ENCODE assay signal across 12 mouse cellular contexts in genomic region chr11:102039487-102040137, GRCm38 (mm10). TPM values are rescaled to one million over a fixed set of nuclear protein-coding genes. Genes with fewer than 3 reads are reported as not detected.
DNase-seq lines count a peak whose midpoint lies in the region; ATAC-seq lines count a peak whose summit lies in the region.
"Had no signal": no experiment of that assay in that cellular context is flagged by ENCODE, and none has a peak within 500 bp of the region (broad histone marks: within the 10 kb centered on the region; RNA-seq: fewer than 3 reads in every experiment).

No protein-coding gene starts in this region.

- WGBS in hindbrain, embryonic 11.5 days: 54% methylated on average over 13 of the region's 13 CpGs
- WGBS in hindbrain, embryonic 14.5 days: 47% methylated on average over 13 of the region's 13 CpGs
- 61% methylated on average over 13 of the region's 13 CpGs for WGBS in liver, embryonic 15.5 days (ENCODE audit: insufficient replicate concordance)
- WGBS in liver, embryonic 12.5 days (ENCODE audit: insufficient replicate concordance): 70% methylated on average over 13 of the region's 13 CpGs

- no peaks in the 10 kb centered on the region for H3K27me3 ChIP-seq in hindbrain, embryonic 11.5 days (ENCODE audit: control insufficient read depth, insufficient read depth, low read length)
- no peaks in the 10 kb centered on the region for H3K27me3 ChIP-seq in hindbrain, embryonic 14.5 days (ENCODE audit: control insufficient read depth, insufficient read depth, low read length)
- H3K27me3 ChIP-seq in liver, embryonic 15.5 days: peaks cover 12% of the 10 kb centered on the region
- H3K27me3 ChIP-seq in liver, embryonic 12.5 days (replicated peaks): peaks cover 15% of the 10 kb centered on the region

- no peaks in the 10 kb centered on the region for H3K36me3 ChIP-seq in hindbrain, embryonic 11.5 days (ENCODE audit: control insufficient read depth, insufficient read depth, low read length)
- no peaks in the 10 kb centered on the region for H3K36me3 ChIP-seq in hindbrain, embryonic 14.5 days (replicated peaks; ENCODE audit: control insufficient read depth, insufficient read depth)
- H3K36me3 ChIP-seq in liver, embryonic 15.5 days (replicated peaks): no peaks in the 10 kb centered on the region
- no peaks in the 10 kb centered on the region for H3K36me3 ChIP-seq in liver, embryonic 12.5 days

- no peak overlapping the region for H3K4me2 ChIP-seq in hindbrain, embryonic 11.5 days (replicated peaks; ENCODE audit: low read depth, low read length)
- no peak overlapping the region for H3K4me2 ChIP-seq in hindbrain, embryonic 14.5 days (replicated peaks)
- no peak overlapping the region for H3K4me2 ChIP-seq in liver, embryonic 15.5 days
- no peak overlapping the region for H3K4me2 ChIP-seq in liver, embryonic 12.5 days

- ATAC-seq in hindbrain, embryonic 11.5 days (ENCODE audit: low FRiP score): 0 out of 2 replicates have a peak, but pooled peaks have one; percentile 12
- no peak for ATAC-seq in hindbrain, embryonic 14.5 days (ENCODE audit: low FRiP score)
- 0 out of 2 replicates have a peak, but pooled peaks have one; percentile 18 for ATAC-seq in liver, embryonic 15.5 days (ENCODE audit: insufficient read depth)
- no peak for ATAC-seq in liver, embryonic 12.5 days
- ATAC-seq in frontal cortex, adult (ENCODE audit: low TSS enrichment): no peak

- no peaks in the 10 kb centered on the region for H3K4me1 ChIP-seq in hindbrain, embryonic 11.5 days (replicated peaks; ENCODE audit: control insufficient read depth, insufficient read depth, low read length)
- H3K4me1 ChIP-seq in hindbrain, embryonic 14.5 days (replicated peaks; ENCODE audit: control insufficient read depth, insufficient read depth, low read length): no peaks in the 10 kb centered on the region
- no peaks in the 10 kb centered on the region for H3K4me1 ChIP-seq in liver, embryonic 15.5 days (replicated peaks)
- H3K4me1 ChIP-seq in liver, embryonic 12.5 days: 0 out of 2 replicates have a peak, but pooled peaks cover 4% of the 10 kb centered on the region

- no peak overlapping the region for H3K4me3 ChIP-seq in hindbrain, embryonic 11.5 days (ENCODE audit: low read depth, low read length)
- H3K4me3 ChIP-seq in hindbrain, embryonic 14.5 days (replicated peaks; ENCODE audit: low read length): no peak overlapping the region
- no peak overlapping the region for H3K4me3 ChIP-seq in liver, embryonic 15.5 days (replicated peaks)
- H3K4me3 ChIP-seq in liver, embryonic 12.5 days: no peak overlapping the region
- H3K4me3 ChIP-seq: myocyte had no signal

- no peaks in the 10 kb centered on the region for H3K9me3 ChIP-seq in hindbrain, embryonic 11.5 days (ENCODE audit: control insufficient read depth, low read length)
- no peaks in the 10 kb centered on the region for H3K9me3 ChIP-seq in hindbrain, embryonic 14.5 days (ENCODE audit: control insufficient read depth, low read length)
- no peaks in the 10 kb centered on the region for H3K9me3 ChIP-seq in liver, embryonic 15.5 days (replicated peaks)
- 0 out of 2 replicates have a peak, but pooled peaks cover 3% of the 10 kb centered on the region for H3K9me3 ChIP-seq in liver, embryonic 12.5 days (replicated peaks)

- H3K27ac ChIP-seq in hindbrain, embryonic 11.5 days (ENCODE audit: low read depth, low read length): no peak overlapping the region
- H3K27ac ChIP-seq in hindbrain, embryonic 14.5 days: no peak overlapping the region
- H3K27ac ChIP-seq in liver, embryonic 15.5 days (replicated peaks): no peak overlapping the region
- no peak overlapping the region for H3K27ac ChIP-seq in liver, embryonic 12.5 days

- H3K9ac ChIP-seq in hindbrain, embryonic 11.5 days (ENCODE audit: low read depth, low read length): no peak overlapping the region
- H3K9ac ChIP-seq in hindbrain, embryonic 14.5 days: no peak overlapping the region
- H3K9ac ChIP-seq in liver, embryonic 15.5 days: no peak overlapping the region
- no peak overlapping the region for H3K9ac ChIP-seq in liver, embryonic 12.5 days

- DNase-seq in embryo, embryonic 10 days (ENCODE audit: low spot score): peak; percentile 15
- no peak for DNase-seq in embryo, embryonic 9.5 days (ENCODE audit: extremely low spot score)
- DNase-seq in hindbrain, embryonic 11.5 days (ENCODE audit: low spot score): no peak
- no peak for DNase-seq in hindbrain, embryonic 14.5 days (ENCODE audit: low spot score)
- peak; percentile 78 for DNase-seq in lung, postnatal 36 days

RNA-seq across cellular contexts. Expression of gene Cd300lg, which starts 1.7 kb away (rescaled TPM):
- polyA plus RNA-seq in hindbrain, embryonic 11.5 days (2014; fragmentation: Nextera tagmentation; extraction: Ambion mirVana): 0.09 and 0.13 TPM in 2 replicates
- 0.27 TPM in 1 of 2 replicates, not detected in the other for polyA plus RNA-seq in hindbrain, embryonic 14.5 days (2014; fragmentation: Nextera tagmentation; extraction: Ambion mirVana)
- polyA plus RNA-seq in liver, embryonic 15.5 days (2015; fragmentation: Nextera tagmentation; extraction: Ambion mirVana): 0.69 and 0.82 TPM in 2 replicates
- polyA plus RNA-seq in liver, embryonic 12.5 days (2016; fragmentation: Nextera tagmentation; extraction: Ambion mirVana): 0.50 and 0.51 TPM in 2 replicates
- polyA plus RNA-seq: myocyte had no signal

RNA-seq across cellular contexts. Expression of gene Mpp3, which starts 11.4 kb away (rescaled TPM):
- polyA plus RNA-seq in hindbrain, embryonic 11.5 days (2014; fragmentation: Nextera tagmentation; extraction: Ambion mirVana): 23.3 and 26.5 TPM in 2 replicates
- polyA plus RNA-seq in hindbrain, embryonic 14.5 days (2014; fragmentation: Nextera tagmentation; extraction: Ambion mirVana): 53.5 and 57.2 TPM in 2 replicates
- 0.24 and 0.53 TPM in 2 replicates for polyA plus RNA-seq in liver, embryonic 15.5 days (2015; fragmentation: Nextera tagmentation; extraction: Ambion mirVana)
- polyA plus RNA-seq in liver, embryonic 12.5 days (2016; fragmentation: Nextera tagmentation; extraction: Ambion mirVana): 0.66 and 0.85 TPM in 2 replicates

RNA-seq across cellular contexts. Expression of gene Mpp2, which starts 48.7 kb away (rescaled TPM):
- polyA plus RNA-seq in hindbrain, embryonic 11.5 days (2014; fragmentation: Nextera tagmentation; extraction: Ambion mirVana): 9.8 and 11.7 TPM in 2 replicates
- 24.3 and 24.6 TPM in 2 replicates for polyA plus RNA-seq in hindbrain, embryonic 14.5 days (2014; fragmentation: Nextera tagmentation; extraction: Ambion mirVana)
- polyA plus RNA-seq in liver, embryonic 15.5 days (2015; fragmentation: Nextera tagmentation; extraction: Ambion mirVana): 11.5 and 13.3 TPM in 2 replicates
- 15.1 and 16.7 TPM in 2 replicates for polyA plus RNA-seq in liver, embryonic 12.5 days (2016; fragmentation: Nextera tagmentation; extraction: Ambion mirVana)

RNA-seq across cellular contexts. Expression of gene Dusp3, which starts 52.8 kb away (rescaled TPM):
- 11.4 and 12.1 TPM in 2 replicates for polyA plus RNA-seq in hindbrain, embryonic 11.5 days (2014; fragmentation: Nextera tagmentation; extraction: Ambion mirVana)
- 24.0 and 24.7 TPM in 2 replicates for polyA plus RNA-seq in hindbrain, embryonic 14.5 days (2014; fragmentation: Nextera tagmentation; extraction: Ambion mirVana)
- 7.8 and 8.0 TPM in 2 replicates for polyA plus RNA-seq in liver, embryonic 15.5 days (2015; fragmentation: Nextera tagmentation; extraction: Ambion mirVana)
- 12.9 and 13.4 TPM in 2 replicates for polyA plus RNA-seq in liver, embryonic 12.5 days (2016; fragmentation: Nextera tagmentation; extraction: Ambion mirVana)

RNA-seq across cellular contexts. Expression of gene Cfap97d1, which starts 55.5 kb away (rescaled TPM):
- not detected in 2 replicates for polyA plus RNA-seq in hindbrain, embryonic 11.5 days (2014; fragmentation: Nextera tagmentation; extraction: Ambion mirVana)
- polyA plus RNA-seq in hindbrain, embryonic 14.5 days (2014; fragmentation: Nextera tagmentation; extraction: Ambion mirVana): not detected in 2 replicates
- not detected in 2 replicates for polyA plus RNA-seq in liver, embryonic 15.5 days (2015; fragmentation: Nextera tagmentation; extraction: Ambion mirVana)
- not detected in 2 replicates for polyA plus RNA-seq in liver, embryonic 12.5 days (2016; fragmentation: Nextera tagmentation; extraction: Ambion mirVana)
- polyA plus RNA-seq: forebrain, embryonic 11.5 days; limb, embryonic 11.5 days; myocyte; thymus, adult 2 months had no signal

Comparison
In these comparisons a context has a peak if more than half of its experiments do, and no peak if none do; other contexts are left out.
1. DNase-seq: peak in embryo, embryonic 10 days (single experiment) and lung, postnatal 36 days (single experiment); none in embryo, embryonic 9.5 days (single experiment), hindbrain, embryonic 11.5 days (single experiment) and hindbrain, embryonic 14.5 days (single experiment).
2. ATAC-seq: peak in hindbrain, embryonic 11.5 days (single experiment) and liver, embryonic 15.5 days (single experiment); none in hindbrain, embryonic 14.5 days (single experiment), liver, embryonic 12.5 days (single experiment) and frontal cortex, adult (single experiment).
3. RNA of gene Mpp3, which starts 11.4 kb away (polyA plus RNA-seq): 53.5 to 57.2 TPM in hindbrain, embryonic 14.5 days and 23.3 to 26.5 TPM in hindbrain, embryonic 11.5 days; 0.66 to 0.85 TPM in liver, embryonic 12.5 days and 0.24 to 0.53 TPM in liver, embryonic 15.5 days; every median in the first group is over 10 times any median in the second.